Mouse (Mus musculus) adrenal gland, postnatal 36 days (tissue): ENCODE measurements around the gene Scamp1. TPM values are rescaled to one million over a fixed set of nuclear protein-coding genes. Genes with fewer than 3 reads are reported as not detected.

Experiments
- total RNA-seq, 2 experiments: library from RNA; stranded (reverse); gene quantifications; 2 replicates each; pipeline ENCODE4 v1.2.3; 2021

The Scamp1 gene
- total RNA-seq, 2 experiments from 2014 or later, result 58.1 to 71.6 TPM

Other genes with a start within 250 kb of the Scamp1 start
- gene Lhfpl2, start 228.1 kb downstream of the Scamp1 start, total RNA-seq, result 10 to 100 TPM; 32.3 to 35.3 TPM
- gene Ap3b1, start 73.1 kb upstream of the Scamp1 start, total RNA-seq, result 10 to 100 TPM; 41.9 to 45.0 TPM